9 mouse cellular contexts compared by ENCODE assay signal in the genomic region with DNA sequence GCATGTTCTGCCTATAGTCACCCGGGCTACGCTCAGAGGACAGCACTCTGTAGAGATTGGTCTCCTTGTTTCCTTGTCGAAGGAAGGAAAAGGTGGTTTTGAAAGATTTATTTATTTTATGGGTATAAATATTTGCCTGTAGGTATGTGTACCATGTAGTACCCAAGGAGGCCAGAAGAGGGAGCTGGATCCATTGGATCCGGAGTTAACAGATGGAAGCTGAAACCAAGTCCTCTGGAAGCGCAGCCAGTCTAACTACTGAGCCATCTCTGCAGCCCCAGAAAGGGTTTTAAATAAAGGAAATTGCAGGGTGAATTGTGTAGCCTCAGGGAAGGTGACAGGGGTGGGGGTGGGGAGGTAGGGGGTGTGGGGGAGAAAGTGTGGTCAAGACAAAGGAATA. TPM values are rescaled to one million over a fixed set of nuclear protein-coding genes. Genes with fewer than 3 reads are reported as not detected.
DNase-seq lines count a peak whose midpoint lies in the region; ATAC-seq and TF ChIP-seq lines count a peak whose summit lies in the region.
"Had no signal": no experiment of that assay in that cellular context is flagged by ENCODE, and none has a peak within 500 bp of the region (broad histone marks: within the 10 kb centered on the region; RNA-seq: fewer than 3 reads in every experiment).

No protein-coding gene starts in this region.

- no peaks in the 10 kb centered on the region for H3K4me1 ChIP-seq in heart, postnatal 0 days (ENCODE audit: control insufficient read depth, insufficient read depth)
- H3K4me1 ChIP-seq in heart, embryonic 10.5 days: peaks cover 14% of the 10 kb centered on the region
- H3K4me1 ChIP-seq in embryonic facial prominence, embryonic 11.5 days (ENCODE audit: control insufficient read depth, insufficient read depth, low read length): no peaks in the 10 kb centered on the region
- H3K4me1 ChIP-seq in stomach, postnatal 0 days (replicated peaks; ENCODE audit: control insufficient read depth, insufficient read depth): no peaks in the 10 kb centered on the region
- H3K4me1 ChIP-seq in heart, embryonic 12.5 days (replicated peaks): 0 out of 2 replicates have a peak, but pooled peaks cover 5% of the 10 kb centered on the region

- no peak overlapping the region for H3K27ac ChIP-seq in heart, postnatal 0 days (ENCODE audit: low read depth)
- H3K27ac ChIP-seq in heart, embryonic 10.5 days: no peak overlapping the region
- no peak overlapping the region for H3K27ac ChIP-seq in embryonic facial prominence, embryonic 11.5 days (replicated peaks; ENCODE audit: low read depth, low read length)
- H3K27ac ChIP-seq in stomach, postnatal 0 days (replicated peaks): no peak overlapping the region
- H3K27ac ChIP-seq in heart, embryonic 12.5 days (ENCODE audit: poor library complexity, severe bottlenecking): no peak overlapping the region

- no peak overlapping the region for H3K4me3 ChIP-seq in heart, postnatal 0 days (ENCODE audit: low read depth, low read length)
- no peak overlapping the region for H3K4me3 ChIP-seq in heart, embryonic 10.5 days
- H3K4me3 ChIP-seq in embryonic facial prominence, embryonic 11.5 days (ENCODE audit: low read depth, low read length): no peak overlapping the region
- no peak overlapping the region for H3K4me3 ChIP-seq in stomach, postnatal 0 days (ENCODE audit: low read depth, low read length)
- H3K4me3 ChIP-seq in heart, embryonic 12.5 days: no peak overlapping the region

- DNase-seq in heart, postnatal 0 days (ENCODE audit: low spot score): no peak
- no peak for DNase-seq in heart, embryonic 10.5 days (ENCODE audit: low spot score)
- DNase-seq in right cerebral cortex, postnatal 4 days: peak; percentile 58
- no peak for DNase-seq in right cerebral cortex, adult 2 months (ENCODE audit: low spot score in 2 of 2)
- peak; percentile 79 for DNase-seq in embryonic facial prominence, embryonic 11.5 days (ENCODE audit: low spot score)
- DNase-seq in stomach, postnatal 0 days (ENCODE audit: low spot score): peak; percentile 61
- no peak for DNase-seq in adrenal gland, postnatal 36 days
- DNase-seq: adrenal gland, adult 2 months had no signal

- H3K36me3 ChIP-seq in heart, postnatal 0 days (replicated peaks; ENCODE audit: control insufficient read depth, insufficient read depth, low read length): no peaks in the 10 kb centered on the region
- H3K36me3 ChIP-seq in heart, embryonic 10.5 days: no peaks in the 10 kb centered on the region
- no peaks in the 10 kb centered on the region for H3K36me3 ChIP-seq in embryonic facial prominence, embryonic 11.5 days (replicated peaks; ENCODE audit: control insufficient read depth, insufficient read depth, low read depth, low read length)
- no peaks in the 10 kb centered on the region for H3K36me3 ChIP-seq in stomach, postnatal 0 days (ENCODE audit: control insufficient read depth, insufficient read depth, low read length)
- H3K36me3 ChIP-seq in heart, embryonic 12.5 days: no peaks in the 10 kb centered on the region

- H3K9ac ChIP-seq in heart, postnatal 0 days (replicated peaks; ENCODE audit: low read depth, low read length): no peak overlapping the region
- H3K9ac ChIP-seq in embryonic facial prominence, embryonic 11.5 days (replicated peaks; ENCODE audit: low read length): no peak overlapping the region
- H3K9ac ChIP-seq in stomach, postnatal 0 days (ENCODE audit: low read length): no peak overlapping the region
- H3K9ac ChIP-seq in heart, embryonic 12.5 days: no peak overlapping the region

- ATAC-seq in heart, postnatal 0 days (ENCODE audit: insufficient read depth, low read depth): no peak
- ATAC-seq in embryonic facial prominence, embryonic 11.5 days (replicated peaks; ENCODE audit: insufficient number of reproducible peaks, low FRiP score, low TSS enrichment, low read depth): no peak
- ATAC-seq in stomach, postnatal 0 days (ENCODE audit: low FRiP score, low TSS enrichment): no peak
- no peak for ATAC-seq in heart, embryonic 12.5 days (ENCODE audit: insufficient number of reproducible peaks, low FRiP score)

- no peak for TF ChIP-seq EP300 in heart, postnatal 0 days (IDR thresholded peaks at IDR 0.05; ENCODE audit: low read depth)
- TF ChIP-seq EP300 in stomach, postnatal 0 days (optimal IDR thresholded peaks at IDR 0.05): no peak

- WGBS in heart, postnatal 0 days: 66% methylated on average over 5 of the region's 5 CpGs
- 46% methylated on average over 5 of the region's 5 CpGs for WGBS in heart, embryonic 10.5 days
- WGBS in embryonic facial prominence, embryonic 11.5 days: 55% methylated on average over 5 of the region's 5 CpGs
- WGBS in stomach, postnatal 0 days: 63% methylated on average over 5 of the region's 5 CpGs
- 53% methylated on average over 5 of the region's 5 CpGs for WGBS in heart, embryonic 12.5 days

- no peaks in the 10 kb centered on the region for H3K27me3 ChIP-seq in heart, postnatal 0 days (ENCODE audit: control insufficient read depth, insufficient read depth, low read length)
- no peaks in the 10 kb centered on the region for H3K27me3 ChIP-seq in heart, embryonic 10.5 days (ENCODE audit: insufficient read depth, poor library complexity, severe bottlenecking)
- H3K27me3 ChIP-seq in embryonic facial prominence, embryonic 11.5 days (ENCODE audit: control insufficient read depth, insufficient read depth, low read length): no peaks in the 10 kb centered on the region
- H3K27me3 ChIP-seq in stomach, postnatal 0 days (ENCODE audit: control insufficient read depth, insufficient read depth, low read length): no peaks in the 10 kb centered on the region
- no peaks in the 10 kb centered on the region for H3K27me3 ChIP-seq in heart, embryonic 12.5 days (replicated peaks)

- no peaks in the 10 kb centered on the region for H3K9me3 ChIP-seq in heart, postnatal 0 days (replicated peaks; ENCODE audit: control insufficient read depth, low read length)
- H3K9me3 ChIP-seq in heart, embryonic 10.5 days: no peaks in the 10 kb centered on the region
- H3K9me3 ChIP-seq in embryonic facial prominence, embryonic 11.5 days (replicated peaks; ENCODE audit: control insufficient read depth, low read length): no peaks in the 10 kb centered on the region
- no peaks in the 10 kb centered on the region for H3K9me3 ChIP-seq in stomach, postnatal 0 days (ENCODE audit: control insufficient read depth, low read length)
- H3K9me3 ChIP-seq in heart, embryonic 12.5 days (replicated peaks): no peaks in the 10 kb centered on the region

- no peak overlapping the region for H3K4me2 ChIP-seq in heart, postnatal 0 days (ENCODE audit: low read depth, low read length)
- H3K4me2 ChIP-seq in embryonic facial prominence, embryonic 11.5 days (ENCODE audit: low read depth, low read length): no peak overlapping the region
- no peak overlapping the region for H3K4me2 ChIP-seq in stomach, postnatal 0 days (replicated peaks; ENCODE audit: low read depth)
- H3K4me2 ChIP-seq in heart, embryonic 12.5 days: no peak overlapping the region

- peak; percentile 40 for TF ChIP-seq CTCF in heart, postnatal 0 days (IDR thresholded peaks at IDR 0.05; ENCODE audit: low read depth)
- TF ChIP-seq CTCF in stomach, postnatal 0 days (IDR thresholded peaks at IDR 0.05; ENCODE audit: low read depth): peak; percentile 72

RNA-seq across cellular contexts. Expression of a gene that starts 16.9 kb away (rescaled TPM):
- 9.4 and 31.8 TPM in 2 replicates for total RNA-seq in heart, postnatal 0 days (2014; rRNA removed; ENCODE audit: low replicate concordance)
- 11.6 and 12.3 TPM in 2 replicates for polyA plus RNA-seq in heart, postnatal 0 days (2015; fragmentation: Nextera tagmentation; extraction: Ambion mirVana)
- 17.6 and 17.8 TPM in 2 replicates for polyA plus RNA-seq in heart, embryonic 10.5 days (2016; fragmentation: Nextera tagmentation; extraction: Ambion mirVana)
- 9.6 and 11.4 TPM in 2 replicates for polyA plus RNA-seq in embryonic facial prominence, embryonic 11.5 days (2014; fragmentation: Nextera tagmentation; extraction: Ambion mirVana)
- 18.8 and 19.5 TPM in 2 replicates for polyA plus RNA-seq in stomach, postnatal 0 days (2015; fragmentation: Nextera tagmentation; extraction: Ambion mirVana)
- polyA plus RNA-seq in heart, embryonic 12.5 days (2016; fragmentation: Nextera tagmentation; extraction: Ambion mirVana): 16.5 and 17.8 TPM in 2 replicates
- total RNA-seq in adrenal gland, postnatal 36 days (2021): 10 to 100 TPM; 47.5 to 52.9 TPM

Comparison
In these comparisons a context has a peak if more than half of its experiments do, and no peak if none do; other contexts are left out.
1. DNase-seq: peak in right cerebral cortex, postnatal 4 days (single experiment), embryonic facial prominence, embryonic 11.5 days (single experiment) and stomach, postnatal 0 days (single experiment); none in heart, postnatal 0 days (single experiment), heart, embryonic 10.5 days (single experiment), right cerebral cortex, adult 2 months (0 of 2) and adrenal gland, postnatal 36 days (0 of 2).